Mouse (Mus musculus) myocyte (in vitro differentiated cells): Measurements from ENCODE around the gene 1700001C19Rik. TPM values are rescaled to one million over a fixed set of nuclear protein-coding genes. Genes with fewer than 3 reads are reported as not detected.

Experiments used
- H3K27me3 ChIP-seq: one replicate; pipeline ENCODE4 v1.6.1; 2011; ENCODE audit not compliant: control insufficient read depth, insufficient read depth, insufficient read length
- H3K36me3 ChIP-seq: one replicate; pipeline ENCODE4 v1.6.1; 2011; ENCODE audit not compliant: control insufficient read depth, insufficient read depth
- H3K4me2 ChIP-seq: one replicate; pipeline ENCODE4 v1.6.1; 2011; ENCODE audit warnings: low read depth, control low read depth
- H3K4me3 ChIP-seq: one replicate; pipeline ENCODE4 v1.5.1; 2011; ENCODE audit warnings: mild to moderate bottlenecking, control low read depth, moderate library complexity
- H3K79me2 ChIP-seq: one replicate; pipeline ENCODE4 v1.6.1; 2011; ENCODE audit not compliant: control insufficient read depth, insufficient read depth
- H3ac ChIP-seq: one replicate; pipeline ENCODE4 v1.6.1; 2011; ENCODE audit not compliant: control insufficient read depth, insufficient read length
- CEBPB ChIP-seq: IDR thresholded peaks from 2 replicates; pipeline ENCODE4 v1.6.1; 2011; ENCODE audit warnings: mild to moderate bottlenecking, moderate library complexity; ENCODE audit not compliant: poor library complexity, insufficient read depth, severe bottlenecking
- E2F4 ChIP-seq: IDR thresholded peaks from one replicate; pipeline ENCODE4 v1.6.1; 2011; ENCODE audit warnings: mild to moderate bottlenecking, control low read depth, moderate library complexity; ENCODE audit not compliant: insufficient read depth
- MAX ChIP-seq: IDR thresholded peaks from one replicate; pipeline ENCODE4 v1.6.1; 2011; ENCODE audit warnings: low read depth, mild to moderate bottlenecking, control low read depth
- MYOD1 ChIP-seq, 3 experiments: IDR thresholded peaks; one replicate each; pipeline ENCODE4 v1.6.1; 2011; ENCODE audit warnings: control low read depth in 2 of 3, low read depth in 2 of 3, mild to moderate bottlenecking in 2 of 3, moderate library complexity in 1 of 3; ENCODE audit not compliant: insufficient read length in 2 of 3, control insufficient read depth in 1 of 3
- MYOG ChIP-seq, 3 experiments: IDR thresholded peaks; one replicate each; pipeline ENCODE4 v1.6.1; 2011; ENCODE audit warnings: control low read depth in 2 of 3, low read depth in 2 of 3, mild to moderate bottlenecking in 2 of 3; ENCODE audit not compliant: insufficient read length in 2 of 3, control insufficient read depth in 1 of 3, insufficient read depth in 1 of 3
- POLR2A ChIP-seq: IDR thresholded peaks from one replicate; pipeline ENCODE4 v1.6.1; 2011; ENCODE audit warnings: low read depth, mild to moderate bottlenecking, control low read depth, moderate library complexity; ENCODE audit not compliant: insufficient read length
- POLR2AphosphoS2 ChIP-seq: IDR thresholded peaks from one replicate; pipeline ENCODE4 v1.6.1; 2011; ENCODE audit warnings: low read depth, control low read depth; ENCODE audit not compliant: insufficient read length
- REST ChIP-seq: IDR thresholded peaks from one replicate; pipeline ENCODE4 v1.6.1; 2011; ENCODE audit warnings: mild to moderate bottlenecking, control low read depth, moderate library complexity; ENCODE audit not compliant: insufficient read depth, insufficient read length
- SRF ChIP-seq: IDR thresholded peaks from one replicate; pipeline ENCODE4 v1.6.1; 2011; ENCODE audit warnings: low read depth; ENCODE audit not compliant: control insufficient read depth, insufficient read length
- TCF12 ChIP-seq: IDR thresholded peaks from one replicate; pipeline ENCODE4 v1.6.1; 2011; ENCODE audit warnings: mild to moderate bottlenecking, control low read depth; ENCODE audit not compliant: poor library complexity, insufficient read depth, severe bottlenecking
- TCF3 ChIP-seq: IDR thresholded peaks from one replicate; pipeline ENCODE4 v1.6.1; 2011; ENCODE audit warnings: low read depth, control low read depth; ENCODE audit not compliant: insufficient read length
- USF1 ChIP-seq: IDR thresholded peaks from one replicate; pipeline ENCODE4 v1.6.1; 2011; ENCODE audit warnings: low read depth, mild to moderate bottlenecking, control low read depth, moderate library complexity
- polyA plus RNA-seq: library from polyadenylated mRNA; unstranded; fragments of >200 nt; fragmentation: generic; extraction: Trizol; gene quantifications from one replicate; pipeline ENCODE4 v1.2.1, GENCODE M21; 2012; ENCODE audit warnings: missing spikeins

Gene 1700001C19Rik
- polyA plus RNA-seq, 1 experiment = not detected

DNA sequence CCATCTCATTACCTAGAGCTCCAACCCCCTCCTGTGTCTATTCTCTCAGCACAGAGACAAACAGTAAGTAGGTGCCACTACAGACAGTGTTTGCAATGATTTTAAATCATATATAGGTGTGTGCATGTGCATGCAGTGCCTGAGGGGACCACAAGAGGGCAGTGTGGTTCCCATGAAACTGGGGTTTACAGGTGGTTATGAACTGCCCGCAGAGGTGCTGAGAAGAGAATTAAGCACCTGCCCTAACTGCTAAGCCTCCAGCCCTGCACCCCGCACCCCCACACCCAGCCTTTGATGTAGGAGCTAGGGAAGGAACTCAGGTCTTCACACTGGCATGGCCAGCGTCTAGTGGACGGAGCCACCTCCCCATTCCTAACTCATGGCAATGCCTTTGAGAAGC lies 50.5 kb downstream of the 1700001C19Rik start:
- H3K4me2 ChIP-seq = no peak overlapping the region
- H3K36me3 ChIP-seq = no peaks in the 10 kb centered on the region
- no peaks in the 10 kb centered on the region for H3K27me3 ChIP-seq
- no peak overlapping the region for H3ac ChIP-seq
- no peak overlapping the region for H3K4me3 ChIP-seq
- no peaks in the 10 kb centered on the region for H3K79me2 ChIP-seq
- TF ChIP-seq MYOG (IDR thresholded peaks at IDR 0.05; ENCODE audit: control insufficient read depth in 1 of 3, insufficient read depth in 1 of 3, insufficient read length in 2 of 3, low read depth in 2 of 3) (no peak), MYOD1 (IDR thresholded peaks at IDR 0.05; ENCODE audit: control insufficient read depth in 1 of 3, insufficient read length in 2 of 3, low read depth in 2 of 3) (no peak)

DNA sequence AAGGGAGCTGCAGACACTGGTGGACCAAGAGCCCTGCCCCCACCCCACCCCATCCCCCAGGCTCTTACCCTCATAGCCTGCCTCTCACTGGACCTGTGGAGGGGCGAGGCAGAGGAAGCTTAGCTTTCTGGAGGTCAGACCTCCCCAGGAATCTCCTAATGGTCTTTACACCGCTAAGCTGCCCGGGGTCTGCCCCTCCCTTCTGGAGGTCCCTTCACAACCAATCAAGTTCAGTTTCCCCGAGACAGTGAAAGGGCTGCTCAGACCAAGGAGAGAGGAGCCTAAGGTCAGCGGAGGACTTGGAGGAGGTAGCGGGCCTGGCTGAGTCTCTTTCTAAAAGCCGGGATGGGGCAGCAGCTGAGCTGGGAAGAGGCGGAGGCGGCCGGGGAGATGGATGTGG lies 52.0 kb downstream of the 1700001C19Rik start, which contains the start of gene Guca1b:
Guca1b (plus strand) TSS at position 249 of the 400 bp plus-strand sequence.
- TF ChIP-seq POLR2A (no peak), REST (no peak), E2F4 (no peak), MAX (no peak), CEBPB (no peak), MYOG (IDR thresholded peaks at IDR 0.05; ENCODE audit: control insufficient read depth in 1 of 3, insufficient read depth in 1 of 3, insufficient read length in 2 of 3, low read depth in 2 of 3) (no peak), POLR2AphosphoS2 (no peak), SRF (no peak), USF1 (no peak), TCF3 (no peak), TCF12 (no peak), MYOD1 (IDR thresholded peaks at IDR 0.05; ENCODE audit: control insufficient read depth in 1 of 3, insufficient read length in 2 of 3, low read depth in 2 of 3) (no peak)
- Histone ChIP-seq H3K4me2 (no peak within 1 kb of the TSS), H3K4me3 (no peak within 1 kb of the TSS), H3K27me3 (no peaks in the 10 kb centered on the region), H3ac (no peak within 1 kb of the TSS), H3K36me3 (peaks cover 6% of the 10 kb centered on the region), H3K79me2 (no peaks in the 10 kb centered on the region)

DNA sequence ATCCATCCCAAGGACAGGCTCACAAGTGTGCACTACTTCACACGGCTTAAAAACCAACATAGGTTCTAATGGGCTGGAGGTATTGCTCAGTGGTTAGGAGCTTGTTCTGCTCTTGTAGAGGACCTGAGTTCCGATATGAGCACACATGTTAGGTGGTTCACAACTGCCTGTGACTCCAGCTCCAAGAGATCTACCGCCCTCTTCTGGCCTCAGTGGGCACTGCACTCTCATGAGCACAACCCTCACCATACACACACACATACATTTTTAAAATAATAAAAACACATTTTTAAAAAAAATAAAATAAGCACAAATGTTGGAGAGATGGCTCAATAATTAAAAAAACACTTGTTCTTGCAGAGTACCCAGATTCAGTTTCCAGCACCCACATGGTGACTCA lies 53.1 kb downstream of the 1700001C19Rik start:
- Histone ChIP-seq H3K79me2 (no peaks in the 10 kb centered on the region), H3K4me2 (no peak overlapping the region), H3K36me3 (peaks cover 15% of the 10 kb centered on the region), H3ac (no peak overlapping the region), H3K27me3 (no peaks in the 10 kb centered on the region), H3K4me3 (no peak overlapping the region)
- TF ChIP-seq REST (no peak), USF1 (no peak), POLR2AphosphoS2 (no peak), CEBPB (no peak), MYOD1 (IDR thresholded peaks at IDR 0.05; ENCODE audit: control insufficient read depth in 1 of 3, insufficient read length in 2 of 3, low read depth in 2 of 3) (no peak), SRF (no peak)

DNA sequence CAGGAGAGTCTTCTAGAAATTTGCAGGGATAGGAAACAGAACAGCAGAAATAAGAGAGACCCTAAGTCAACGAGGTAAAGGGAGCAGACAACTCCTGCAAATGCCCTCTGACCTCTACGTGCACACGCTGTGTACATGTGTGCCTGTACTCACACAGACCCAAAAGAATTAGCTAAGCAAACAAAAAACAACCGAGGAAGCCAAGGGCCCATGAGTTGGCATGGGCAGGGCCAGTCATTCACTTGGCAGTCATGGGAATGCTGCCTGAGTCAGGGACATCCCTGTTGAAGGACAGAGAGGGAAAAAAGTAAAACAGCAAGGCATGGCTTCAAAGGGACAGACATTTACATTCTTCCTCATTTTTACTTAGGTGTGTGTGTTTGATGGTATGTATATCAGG lies 53.9 kb downstream of the 1700001C19Rik start:
- TF ChIP-seq TCF12 (no peak), USF1 (no peak), POLR2A (no peak), REST (no peak), MYOG (IDR thresholded peaks at IDR 0.05; ENCODE audit: control insufficient read depth in 1 of 3, insufficient read depth in 1 of 3, insufficient read length in 2 of 3, low read depth in 2 of 3) (no peak), CEBPB (no peak), MYOD1 (IDR thresholded peaks at IDR 0.05; ENCODE audit: control insufficient read depth in 1 of 3, insufficient read length in 2 of 3, low read depth in 2 of 3) (no peak), E2F4 (no peak), SRF (no peak), POLR2AphosphoS2 (no peak), TCF3 (no peak), MAX (no peak)
- H3K4me2 ChIP-seq = no peak overlapping the region
- no peak overlapping the region for H3ac ChIP-seq
- H3K4me3 ChIP-seq = no peak overlapping the region
- H3K79me2 ChIP-seq = no peaks in the 10 kb centered on the region
- H3K27me3 ChIP-seq = no peaks in the 10 kb centered on the region
- peaks cover 17% of the 10 kb centered on the region for H3K36me3 ChIP-seq

DNA sequence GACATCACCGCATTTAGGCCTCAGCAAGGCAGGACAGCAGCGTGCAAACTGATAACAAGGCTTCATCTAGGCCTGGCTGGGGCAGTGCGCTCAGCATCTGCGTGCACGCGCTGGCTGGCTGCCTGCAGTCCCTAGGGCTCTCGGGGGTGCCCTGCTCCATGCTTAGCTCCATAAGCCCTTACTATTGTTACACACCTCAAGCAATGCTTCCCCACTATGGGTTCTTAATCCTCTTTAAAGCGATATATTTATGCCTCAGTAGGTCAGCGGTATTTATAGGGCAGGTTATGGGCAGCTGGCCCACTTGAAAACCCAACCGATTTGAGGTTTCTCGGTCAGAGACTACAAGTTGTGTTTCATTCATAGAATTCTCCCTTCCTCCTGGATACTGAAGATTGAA lies 55.3 kb downstream of the 1700001C19Rik start:
- TF ChIP-seq MYOG (IDR thresholded peaks at IDR 0.05; ENCODE audit: control insufficient read depth in 1 of 3, insufficient read depth in 1 of 3, insufficient read length in 2 of 3, low read depth in 2 of 3) (no peak), POLR2AphosphoS2 (peak; percentile 37), SRF (no peak), REST (no peak)
- H3K27me3 ChIP-seq = no peaks in the 10 kb centered on the region
- H3ac ChIP-seq = no peak overlapping the region
- H3K4me2 ChIP-seq = no peak overlapping the region
- no peaks in the 10 kb centered on the region for H3K79me2 ChIP-seq
- peaks cover 18% of the 10 kb centered on the region for H3K36me3 ChIP-seq
- no peak overlapping the region for H3K4me3 ChIP-seq
